Mouse (Mus musculus) limb, embryonic 14.5 days (tissue): Measurements from ENCODE around the gene Mfap2. TPM values are rescaled to one million over a fixed set of nuclear protein-coding genes. Genes with fewer than 3 reads are reported as not detected.
A peak's percentile ranks its signal among the peaks of the same experiment; 100 is the strongest.

Source experiments
- ATAC-seq: fragments of 200-750 bp; cut with Nextera tagmentation; 2 replicates; pipeline ENCODE4 v1.8.0; 2017; ENCODE audit warnings: low read depth, moderate number of reproducible peaks, moderate TSS enrichment; ENCODE audit not compliant: low FRiP score
- DNase-seq: peaks from one replicate; pipeline ENCODE4 v3.0.0-alpha.2; 2015; ENCODE audit warnings: low spot score
- H3K27ac ChIP-seq: fragments of 300-500 bp; sonication (generic); replicated peaks from 2 replicates; pipeline ENCODE4 v1.5.1; 2014; ENCODE audit warnings: low read depth, mild to moderate bottlenecking, low read length, moderate library complexity, mixed read lengths
- H3K27me3 ChIP-seq: fragments of 300-500 bp; sonication (generic); 2 replicates; pipeline ENCODE4 v1.6.1; 2014; ENCODE audit warnings: low read length, mixed read lengths; ENCODE audit not compliant: control insufficient read depth, insufficient read depth
- H3K36me3 ChIP-seq: fragments of 300-500 bp; sonication (generic); 2 replicates; pipeline ENCODE4 v1.6.1; 2014; ENCODE audit warnings: mild to moderate bottlenecking, low read length, moderate library complexity, mixed read lengths; ENCODE audit not compliant: control insufficient read depth, insufficient read depth
- H3K4me1 ChIP-seq: fragments of 300-500 bp; sonication (generic); 2 replicates; pipeline ENCODE4 v1.6.1; 2014; ENCODE audit warnings: antibody characterized with exemption, low read length, mixed read lengths; ENCODE audit not compliant: control insufficient read depth, insufficient read depth
- H3K4me2 ChIP-seq: fragments of 300-500 bp; sonication (generic); replicated peaks from 2 replicates; pipeline ENCODE4 v1.6.1; 2014; ENCODE audit warnings: low read depth, mild to moderate bottlenecking, low read length, moderate library complexity; ENCODE audit not compliant: severe bottlenecking
- H3K4me3 ChIP-seq: fragments of 300-500 bp; sonication (generic); replicated peaks from 2 replicates; pipeline ENCODE4 v1.5.1; 2014; ENCODE audit warnings: low read length
- H3K9ac ChIP-seq: fragments of 300-500 bp; sonication (generic); 2 replicates; pipeline ENCODE4 v1.6.1; 2014; ENCODE audit warnings: mild to moderate bottlenecking, low read depth, low read length, moderate library complexity; ENCODE audit not compliant: severe bottlenecking
- H3K9me3 ChIP-seq: fragments of 300-500 bp; sonication (generic); 2 replicates; pipeline ENCODE4 v1.6.1; 2016; ENCODE audit warnings: low read length; ENCODE audit not compliant: control insufficient read depth
- POLR2A ChIP-seq: fragments of 200-500 bp; IDR thresholded peaks from 2 replicates; pipeline ENCODE4 v1.8.0; 2012; ENCODE audit warnings: inconsistent platforms, mild to moderate bottlenecking, moderate library complexity, borderline replicate concordance; ENCODE audit not compliant: insufficient read depth, insufficient read length; ENCODE audit errors: extremely low read depth
- WGBS: fragments of 180-500 bp; shearing (Covaris S2); extraction: QIAGEN DNeasy Blood & Tissue Kit; methylation state at CpG from one replicate; pipeline ENCODE4 v1.1.7; 2014; 5-methylcytosine and 5-hydroxymethylcytosine counted together
- polyA plus RNA-seq, 2 experiments: library from polyadenylated mRNA; depleted of rRNA in 1 of 2; stranded (reverse) in 1 of 2; unstranded in 1 of 2; fragments of >200 nt; fragmentation: Nextera tagmentation in 1 of 2; extraction: Ambion mirVana in 1 of 2; gene quantifications; 2 replicates each; pipeline versions ENCODE4 v1.2.1 to v1.2.3; 2012 to 2014

The Mfap2 gene
- polyA plus RNA-seq, 2 experiments: 708 to 1,017 TPM

GRCm38 (mm10) chr4:140963941-140964597, 46.1 kb upstream of the Mfap2 start:
- 83% methylated on average over 9 of the region's 9 CpGs for WGBS
- H3K4me1 ChIP-seq: peaks cover 15% of the 10 kb centered on the region
- H3K36me3 ChIP-seq: peaks cover 26% of the 10 kb centered on the region
- no peak overlapping the region for H3K9ac ChIP-seq
- no peak for DNase-seq
- TF ChIP-seq POLR2A: no peak
- no peaks in the 10 kb centered on the region for H3K27me3 ChIP-seq
- no peak for ATAC-seq
- no peak overlapping the region for H3K4me2 ChIP-seq
- H3K9me3 ChIP-seq: no peaks in the 10 kb centered on the region
- H3K27ac ChIP-seq: no peak overlapping the region
- no peak overlapping the region for H3K4me3 ChIP-seq

- no peaks in the 10 kb centered on the region for H3K27me3 ChIP-seq
These were observed 45.6 kb upstream of the Mfap2 start for GRCm38 (mm10) chr4:140964620-140965019.

GRCm38 (mm10) chr4:140967386-140968159, 42.6 kb upstream of the Mfap2 start:
- H3K27ac ChIP-seq: no peak overlapping the region
- no peaks in the 10 kb centered on the region for H3K9me3 ChIP-seq
- H3K4me2 ChIP-seq: no peak overlapping the region
- 85% methylated on average over 11 of the region's 11 CpGs for WGBS
- H3K4me1 ChIP-seq: peaks cover 5% of the 10 kb centered on the region
- H3K36me3 ChIP-seq: peaks cover 58% of the 10 kb centered on the region
- H3K27me3 ChIP-seq: no peaks in the 10 kb centered on the region
- no peak overlapping the region for H3K9ac ChIP-seq
- H3K4me3 ChIP-seq: no peak overlapping the region
- DNase-seq (no peak), ATAC-seq (no peak)
- TF ChIP-seq POLR2A: no peak

More at GRCm38 (mm10) chr4:140964620-140965019, 45.6 kb upstream of the Mfap2 start:
- WGBS: 21% methylated on average over 7 of the region's 7 CpGs
- Histone ChIP-seq H3K4me2 (no peak overlapping the region), H3K36me3 (peaks cover 32% of the 10 kb centered on the region), H3K9me3 (no peaks in the 10 kb centered on the region), H3K9ac (no peak overlapping the region), H3K27ac (no peak overlapping the region), H3K4me1 (peaks cover 15% of the 10 kb centered on the region), H3K4me3 (no peak overlapping the region)
- TF ChIP-seq POLR2A: no peak
- DNase-seq: peak; percentile 89
- ATAC-seq: no peak

GRCm38 (mm10) chr4:140971691-140972090, 38.5 kb upstream of the Mfap2 start:
- H3K27me3 ChIP-seq: no peaks in the 10 kb centered on the region
- no peak for DNase-seq
- H3K36me3 ChIP-seq: peaks cover 93% of the 10 kb centered on the region
- H3K4me2 ChIP-seq: no peak overlapping the region
- no peaks in the 10 kb centered on the region for H3K4me1 ChIP-seq
- WGBS: 89% methylated on average over 13 of the region's 13 CpGs
- no peak overlapping the region for H3K4me3 ChIP-seq
- no peak for ATAC-seq
- TF ChIP-seq POLR2A: no peak
- H3K27ac ChIP-seq: no peak overlapping the region
- H3K9me3 ChIP-seq: no peaks in the 10 kb centered on the region
- H3K9ac ChIP-seq: no peak overlapping the region

GRCm38 (mm10) chr4:140974408-140974807, 35.8 kb upstream of the Mfap2 start:
- no peak for TF ChIP-seq POLR2A
- ATAC-seq: no peak
- WGBS: 98% methylated on average over 6 of the region's 6 CpGs

More at GRCm38 (mm10) chr4:140974408-140974807, 35.8 kb upstream of the Mfap2 start:
- H3K4me3 ChIP-seq: no peak overlapping the region
- H3K4me1 ChIP-seq: no peaks in the 10 kb centered on the region
- H3K27me3 ChIP-seq: no peaks in the 10 kb centered on the region
- no peak for DNase-seq
- H3K36me3 ChIP-seq: peaks cover 91% of the 10 kb centered on the region
- H3K27ac ChIP-seq: no peak overlapping the region
- H3K9ac ChIP-seq: no peak overlapping the region
- no peak overlapping the region for H3K4me2 ChIP-seq
- H3K9me3 ChIP-seq: no peaks in the 10 kb centered on the region
